Mouse (Mus musculus) liver (tissue): Measurements from ENCODE around the gene Gm29666.
"Not testable (repeated sequence)": the region's sequence is repeated elsewhere in the genome, so short reads cannot be mapped to it uniquely, and the experiment has no call there.

Source experiments
- DNase-seq: peaks from one replicate; pipeline ENCODE4 v3.0.0-alpha.2; 2020; ENCODE audit warnings: mixed read lengths

The Gm29666 gene

GRCm38 (mm10) chr15:84903843-84904385 is 15.9 kb downstream of the Gm29666 start:
- no peak for DNase-seq

- DNase-seq = no peak
These were observed 21.8 kb downstream of the Gm29666 start for GRCm38 (mm10) chr15:84898077-84898476.

- DNase-seq = no peak
These were observed 23.2 kb downstream of the Gm29666 start for GRCm38 (mm10) chr15:84896664-84897063.

- not testable (repeated sequence) for DNase-seq
These were observed 23.6 kb downstream of the Gm29666 start for GRCm38 (mm10) chr15:84896216-84896615.

GRCm38 (mm10) chr15:84891658-84892057 is 28.2 kb downstream of the Gm29666 start:
- peak; percentile 37 for DNase-seq

- DNase-seq = no peak
These were observed 28.6 kb downstream of the Gm29666 start for GRCm38 (mm10) chr15:84891246-84891645.

- DNase-seq = no peak
These were observed 31.8 kb downstream of the Gm29666 start for GRCm38 (mm10) chr15:84888066-84888465.

- DNase-seq = no peak
These were observed 42.6 kb downstream of the Gm29666 start for GRCm38 (mm10) chr15:84877029-84877815.

GRCm38 (mm10) chr15:84873867-84874266 is 46.0 kb downstream of the Gm29666 start:
- no peak for DNase-seq

GRCm38 (mm10) chr15:84873079-84873478 is 46.8 kb downstream of the Gm29666 start:
- DNase-seq = no peak

- no peak for DNase-seq
These were observed 48.0 kb downstream of the Gm29666 start for GRCm38 (mm10) chr15:84871802-84872201.

GRCm38 (mm10) chr15:84861911-84862310 is 57.9 kb downstream of the Gm29666 start:
- no peak for DNase-seq
